Mouse (Mus musculus) spleen, postnatal 10 days (tissue): Measurements from ENCODE around the gene Gfy.
"Not testable (repeated sequence)": the region's sequence is repeated elsewhere in the genome, so short reads cannot be mapped to it uniquely, and the experiment has no call there.

Source experiments
- DNase-seq, 2 experiments: peaks; one replicate each; pipeline ENCODE4 v3.0.0; 2021 to 2022; ENCODE audit warnings: low spot score in 2 of 2

Gene Gfy

GRCm38 (mm10) chr7:45167761-45168445 is 11.5 kb downstream of the Gfy start:
- DNase-seq, result no peak

GRCm38 (mm10) chr7:45166950-45167401 is 12.4 kb downstream of the Gfy start:
- DNase-seq, result no peak

- DNase-seq, result no peak
Observed at GRCm38 (mm10) chr7:45165701-45166100, 13.7 kb downstream of the Gfy start.

- DNase-seq, result no peak
Observed at GRCm38 (mm10) chr7:45164833-45165232, 14.5 kb downstream of the Gfy start.

GRCm38 (mm10) chr7:45163735-45164490 is 15.5 kb downstream of the Gfy start, which contains the start of gene Slc17a7:
Slc17a7 (plus strand) TSS chr7:45163949.
- DNase-seq, result peak in 1 of 2 experiments; percentile 46

GRCm38 (mm10) chr7:45162996-45163615 is 16.3 kb downstream of the Gfy start:
- no peak for DNase-seq

GRCm38 (mm10) chr7:45162551-45162950 is 16.8 kb downstream of the Gfy start:
- no peak for DNase-seq

GRCm38 (mm10) chr7:45161612-45162473 is 17.5 kb downstream of the Gfy start:
- peak; percentile 85 to 91 for DNase-seq

GRCm38 (mm10) chr7:45160866-45161265 is 18.5 kb downstream of the Gfy start:
- DNase-seq, result no peak

- no peak for DNase-seq
Observed at GRCm38 (mm10) chr7:45160316-45160800, 19.0 kb downstream of the Gfy start.

- DNase-seq, result no peak
Observed at GRCm38 (mm10) chr7:45158991-45159390, 20.4 kb downstream of the Gfy start.

- no peak for DNase-seq
Observed at GRCm38 (mm10) chr7:45157459-45157858, 21.9 kb downstream of the Gfy start.

- DNase-seq, result no peak
Observed at GRCm38 (mm10) chr7:45156206-45156605, 23.2 kb downstream of the Gfy start.

- no peak for DNase-seq
Observed at GRCm38 (mm10) chr7:45155590-45155989, 23.8 kb downstream of the Gfy start.

- DNase-seq, result peak; percentile 34 to 78
Observed at GRCm38 (mm10) chr7:45154993-45155514, 24.3 kb downstream of the Gfy start.

GRCm38 (mm10) chr7:45154096-45154992 is 25.0 kb downstream of the Gfy start, which contains the start of the genes Pih1d1 and Aldh16a1:
Pih1d1 (plus strand) TSS chr7:45154303.
Aldh16a1 (minus strand) TSS chr7:45154584.
- peak; percentile 97 to 99 for DNase-seq

GRCm38 (mm10) chr7:45153586-45153985 is 25.8 kb downstream of the Gfy start:
- DNase-seq, result no peak

GRCm38 (mm10) chr7:45153052-45153451 is 26.3 kb downstream of the Gfy start:
- DNase-seq, result not testable (repeated sequence)

GRCm38 (mm10) chr7:45151303-45151702 is 28.1 kb downstream of the Gfy start:
- DNase-seq, result no peak

GRCm38 (mm10) chr7:45150321-45150720 is 29.0 kb downstream of the Gfy start:
- DNase-seq, result no peak
